Mouse (Mus musculus) heart, adult 2 months (tissue): Measurements from ENCODE around the gene Celf2. TPM values are rescaled to one million over a fixed set of nuclear protein-coding genes. Genes with fewer than 3 reads are reported as not detected.

Source experiments
- DNase-seq, 2 experiments: peaks; one replicate each; pipeline ENCODE4 v3.0.0; 2021
- H3K27ac ChIP-seq: fragments of 200-600 bp; 2 replicates; pipeline ENCODE4 v1.8.1; 2022
- H3K27me3 ChIP-seq: fragments of 200-500 bp; 2 replicates; pipeline ENCODE4 v1.6.1; 2012; ENCODE audit warnings: mild to moderate bottlenecking, low read length, inconsistent platforms, mixed read lengths; ENCODE audit not compliant: control insufficient read depth, insufficient read depth
- H3K36me3 ChIP-seq: fragments of 200-500 bp; 2 replicates; pipeline ENCODE4 v1.6.1; 2012; ENCODE audit warnings: low read length, inconsistent platforms; ENCODE audit not compliant: control insufficient read depth, insufficient read depth
- H3K4me1 ChIP-seq: fragments of 200-500 bp; 2 replicates; pipeline ENCODE4 v1.6.1; 2011; ENCODE audit warnings: low read length; ENCODE audit not compliant: control insufficient read depth, insufficient read depth
- H3K4me3 ChIP-seq: fragments of 200-600 bp; 2 replicates; pipeline ENCODE4 v1.8.1; 2022
- H3K79me2 ChIP-seq: fragments of 200-500 bp; replicated peaks from 2 replicates; pipeline ENCODE4 v1.6.1; 2012; ENCODE audit warnings: mild to moderate bottlenecking, inconsistent platforms, low read length, moderate library complexity, mixed read lengths; ENCODE audit not compliant: control insufficient read depth, insufficient read depth
- H3K9ac ChIP-seq: fragments of 200-500 bp; 2 replicates; pipeline ENCODE4 v1.6.1; 2012; ENCODE audit warnings: low read depth, mild to moderate bottlenecking, control low read depth, inconsistent platforms, low read length, mixed read lengths
- CTCF ChIP-seq: fragments of 200-600 bp; IDR thresholded peaks from 2 replicates; pipeline ENCODE4 v1.8.1; 2022; ENCODE audit warnings: antibody characterized with exemption, mild to moderate bottlenecking, moderate library complexity
- EP300 ChIP-seq: fragments of 200-500 bp; IDR thresholded peaks from 2 replicates; pipeline ENCODE4 v1.6.1; 2011; ENCODE audit warnings: low read depth, low read length, control low read depth; ENCODE audit not compliant: insufficient read depth
- POLR2A ChIP-seq: fragments of 200-500 bp; IDR thresholded peaks from 2 replicates; pipeline ENCODE4 v1.6.1; 2011; ENCODE audit warnings: mild to moderate bottlenecking, low read depth, low read length, control low read depth; ENCODE audit not compliant: insufficient read depth
- WGBS: fragments of 180-500 bp; shearing (Covaris S2); methylation state at CpG from one replicate; pipeline ENCODE4 v1.1.7; 2018; 5-methylcytosine and 5-hydroxymethylcytosine counted together
- intact Hi-C: fragments of 180-260 bp; cut with DNase I; formaldehyde crosslinking; loops from one replicate; pipeline ENCODE4 v1.15.1; 2025
- polyA plus RNA-seq: library from polyadenylated mRNA; depleted of rRNA; stranded (reverse); fragments of >200 nt; gene quantifications from 2 replicates; pipeline ENCODE4 v1.2.3, GENCODE M21; 2012
- total RNA-seq, 2 experiments: library from RNA; stranded (reverse); gene quantifications; 2 replicates each; pipeline ENCODE4 v1.2.3; 2021

Celf2 gene
- total and polyA plus RNA-seq, 3 experiments = 38.1 to 63.9 (median 56.7) TPM

DNA sequence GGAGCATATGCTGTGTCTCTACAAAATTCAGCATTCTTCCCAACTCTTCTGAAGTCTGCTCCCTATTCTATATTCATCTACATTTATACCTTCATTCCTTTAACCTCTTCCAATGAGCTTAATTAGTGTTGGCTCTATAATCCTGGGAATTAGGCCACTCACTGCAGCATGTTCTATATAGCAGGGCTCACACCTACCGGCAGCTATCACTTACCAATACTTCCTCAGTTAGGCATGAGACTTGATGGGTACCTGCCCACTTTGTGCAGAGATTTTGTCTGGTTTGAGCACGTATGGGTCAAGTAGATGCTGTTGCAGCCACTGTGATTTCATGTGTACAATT is 198.6 kb downstream of the Celf2 start:
- no peaks in the 10 kb centered on the region for H3K79me2 ChIP-seq
- no peak for TF ChIP-seq POLR2A
- no peak overlapping the region for H3K9ac ChIP-seq
- H3K27me3 ChIP-seq = no peaks in the 10 kb centered on the region
- intact Hi-C loops = no loop called here
- no peak overlapping the region for H3K27ac ChIP-seq
- no peak for DNase-seq
- no peak overlapping the region for H3K4me3 ChIP-seq
- no peaks in the 10 kb centered on the region for H3K36me3 ChIP-seq
- WGBS = 95% methylated on average over 2 of the region's 2 CpGs
- H3K4me1 ChIP-seq = no peaks in the 10 kb centered on the region

DNA sequence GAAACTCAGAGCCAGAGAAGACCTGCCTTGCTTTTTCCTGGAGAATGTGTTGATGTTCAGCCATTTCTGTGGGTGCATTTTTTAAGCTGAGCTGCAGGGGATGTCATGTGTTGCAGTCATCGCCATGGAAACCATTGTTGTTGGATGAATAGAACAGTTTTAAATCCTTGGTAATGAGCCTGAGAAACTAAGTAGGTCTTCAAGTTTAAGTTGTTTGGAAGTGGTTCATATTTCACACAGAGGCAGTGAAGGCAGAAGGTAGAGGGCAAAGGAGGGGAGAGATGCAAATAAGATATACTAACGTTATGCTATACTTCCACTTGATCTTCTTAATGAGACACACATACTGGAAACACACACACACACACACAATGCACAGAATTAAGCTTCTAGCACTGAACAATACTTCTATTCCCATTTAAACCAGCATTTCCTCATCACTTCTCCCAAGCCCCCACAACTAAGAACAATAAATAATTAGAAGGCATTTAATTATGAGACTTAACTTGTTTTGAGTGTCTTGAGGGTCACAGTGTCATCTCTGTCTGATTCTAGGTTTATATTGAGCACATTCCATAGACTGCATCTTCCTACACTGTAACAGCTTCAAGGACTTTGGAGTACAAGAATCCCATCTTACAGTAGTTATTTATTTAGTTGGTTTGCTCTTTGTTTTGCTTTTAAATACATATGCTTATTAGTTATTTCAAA is 199.1 kb downstream of the Celf2 start:
- Histone ChIP-seq H3K79me2 (no peaks in the 10 kb centered on the region), H3K27me3 (no peaks in the 10 kb centered on the region), H3K36me3 (no peaks in the 10 kb centered on the region), H3K4me1 (no peaks in the 10 kb centered on the region), H3K4me3 (no peak overlapping the region), H3K9ac (no peak overlapping the region), H3K27ac (no peak overlapping the region)
- intact Hi-C loops = no loop called here
- no peak for TF ChIP-seq CTCF
- no peak for TF ChIP-seq EP300
- TF ChIP-seq POLR2A = no peak
- 69% methylated on average over 2 of the region's 2 CpGs for WGBS
- DNase-seq = no peak

DNA sequence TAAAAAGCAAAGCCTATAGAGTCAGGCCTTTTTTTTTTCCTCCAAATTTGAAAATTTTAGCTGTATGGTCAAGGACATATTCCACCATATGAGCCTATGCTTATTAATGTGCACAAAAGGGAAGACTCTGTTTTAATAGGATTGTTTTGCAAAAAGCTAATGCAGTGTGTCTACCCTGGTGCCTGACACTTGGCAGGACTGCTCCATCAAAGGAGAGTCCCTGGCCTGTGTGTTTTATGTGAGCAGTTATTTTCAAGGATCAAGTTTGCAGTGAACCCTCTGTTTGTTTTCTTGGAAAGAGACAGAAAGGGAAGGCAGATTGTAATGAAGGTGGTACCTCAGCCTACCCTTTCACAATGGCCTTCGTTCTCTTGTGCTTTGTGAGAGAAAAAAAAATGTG is 200.0 kb downstream of the Celf2 start:
- TF ChIP-seq EP300 (no peak), POLR2A (no peak), CTCF (no peak)
- H3K36me3 ChIP-seq = no peaks in the 10 kb centered on the region
- H3K79me2 ChIP-seq = no peaks in the 10 kb centered on the region
- H3K9ac ChIP-seq = no peak overlapping the region
- H3K4me1 ChIP-seq = no peaks in the 10 kb centered on the region
- WGBS = 95% methylated on average over 1 of the region's 1 CpGs
- intact Hi-C loops = no loop called here
- H3K27me3 ChIP-seq = no peaks in the 10 kb centered on the region
- H3K27ac ChIP-seq = no peak overlapping the region
- DNase-seq = no peak
- no peak overlapping the region for H3K4me3 ChIP-seq

DNA sequence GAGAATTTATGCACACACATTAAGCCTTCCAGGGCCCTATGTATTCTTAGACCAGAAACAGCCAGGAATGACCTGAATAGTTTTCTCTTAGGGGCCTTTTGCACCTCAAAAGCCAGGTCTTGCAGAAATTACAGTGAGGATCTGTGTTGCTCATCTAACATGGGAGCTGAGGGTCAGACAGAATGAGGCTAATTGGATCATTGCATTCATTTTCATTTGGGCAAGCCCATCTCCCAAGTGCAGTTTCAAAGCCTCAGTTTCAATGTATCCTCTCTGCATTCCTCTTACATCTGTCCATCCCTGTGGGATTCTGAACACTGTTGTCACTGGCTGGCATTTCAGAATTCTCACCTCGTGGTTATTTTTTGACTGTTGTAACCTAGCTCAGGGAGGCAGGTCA is 200.6 kb downstream of the Celf2 start:
- Histone ChIP-seq H3K36me3 (no peaks in the 10 kb centered on the region), H3K9ac (no peak overlapping the region), H3K79me2 (no peaks in the 10 kb centered on the region), H3K27ac (no peak overlapping the region), H3K4me3 (no peak overlapping the region), H3K27me3 (no peaks in the 10 kb centered on the region), H3K4me1 (no peaks in the 10 kb centered on the region)
- 46% methylated on average over 1 of the region's 1 CpGs for WGBS
- TF ChIP-seq CTCF = no peak
- no peak for TF ChIP-seq EP300
- no peak for TF ChIP-seq POLR2A
- intact Hi-C loops = no loop called here
- DNase-seq = no peak

DNA sequence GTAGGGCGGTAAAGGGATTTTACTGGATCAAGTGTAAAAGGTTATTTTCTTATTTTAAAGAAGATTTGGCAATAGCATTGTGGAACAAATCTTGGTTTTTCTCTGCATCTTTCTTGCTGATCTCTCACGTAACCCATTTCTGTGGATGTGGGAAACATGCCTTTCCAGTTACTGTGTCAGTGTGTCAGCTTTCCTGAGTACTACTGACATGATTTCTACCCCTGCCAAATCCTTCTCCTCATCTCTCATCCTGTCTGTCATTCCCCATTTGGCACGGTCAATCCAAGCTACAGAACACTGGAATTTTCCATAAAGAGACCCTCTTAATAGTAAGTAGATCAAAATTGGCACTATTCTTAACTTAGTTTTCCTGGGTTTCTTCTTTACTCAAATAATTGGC is 221.9 kb downstream of the Celf2 start:
- WGBS = 77% methylated on average over 3 of the region's 3 CpGs
- TF ChIP-seq EP300 = no peak
- TF ChIP-seq POLR2A = no peak
- no peak for TF ChIP-seq CTCF
- intact Hi-C loops = no loop called here

DNA sequence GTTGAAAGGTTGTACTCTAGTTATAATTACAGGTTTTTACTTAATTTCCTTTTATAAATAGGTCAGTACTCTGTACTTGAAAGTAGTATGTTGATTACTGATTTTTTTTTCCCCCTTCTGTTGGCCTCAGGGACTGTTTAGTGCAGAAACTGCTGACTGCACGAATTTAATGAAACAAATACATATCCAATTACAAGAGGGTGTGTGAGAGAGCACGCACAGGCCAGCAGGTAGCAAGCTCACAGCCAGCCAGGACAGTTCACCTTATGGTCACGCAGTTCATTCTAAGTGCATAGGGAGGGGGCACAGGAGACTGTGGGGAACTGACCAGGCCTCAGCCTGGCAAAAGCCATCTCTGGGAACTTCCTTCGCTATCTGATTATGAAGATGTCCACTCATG is 236.1 kb downstream of the Celf2 start:
- no peak for DNase-seq
- Histone ChIP-seq H3K27me3 (no peaks in the 10 kb centered on the region), H3K79me2 (no peaks in the 10 kb centered on the region), H3K27ac (no peak overlapping the region), H3K9ac (no peak overlapping the region), H3K4me3 (no peak overlapping the region), H3K36me3 (no peaks in the 10 kb centered on the region; the same call in 1 of the 2 replicates), H3K4me1 (peaks cover 5% of the 10 kb centered on the region)
- WGBS = 84% methylated on average over 4 of the region's 4 CpGs
- TF ChIP-seq CTCF = no peak
- TF ChIP-seq EP300 = no peak
- TF ChIP-seq POLR2A = no peak
- intact Hi-C loops = no loop called here

More for the DNA sequence above, 221.9 kb downstream of the Celf2 start:
- Histone ChIP-seq H3K4me1 (no peaks in the 10 kb centered on the region), H3K79me2 (no peaks in the 10 kb centered on the region), H3K4me3 (no peak overlapping the region), H3K9ac (no peak overlapping the region), H3K27me3 (no peaks in the 10 kb centered on the region), H3K36me3 (0 out of 2 replicates have a peak, but pooled peaks cover 2% of the 10 kb centered on the region), H3K27ac (no peak overlapping the region)
- DNase-seq = no peak
